Mouse (Mus musculus) olfactory bulb, adult 2 months (tissue): Measurements from ENCODE around the gene Rsad1. TPM values are rescaled to one million over a fixed set of nuclear protein-coding genes. Genes with fewer than 3 reads are reported as not detected.

Experiments used
- H3K27ac ChIP-seq: fragments of 200-500 bp; 2 replicates; pipeline ENCODE4 v1.5.1; 2012; ENCODE audit warnings: low read depth, low read length; ENCODE audit not compliant: insufficient read depth
- H3K4me1 ChIP-seq: fragments of 200-500 bp; 2 replicates; pipeline ENCODE4 v1.6.1; 2012; ENCODE audit warnings: low read length; ENCODE audit not compliant: control insufficient read depth, insufficient read depth
- H3K4me3 ChIP-seq: fragments of 200-500 bp; 2 replicates; pipeline ENCODE4 v1.5.1; 2012; ENCODE audit warnings: mild to moderate bottlenecking, low read depth, low read length, moderate library complexity; ENCODE audit not compliant: insufficient read depth
- CTCF ChIP-seq: fragments of 200-500 bp; IDR thresholded peaks from 2 replicates; pipeline ENCODE4 v1.5.1; 2012; ENCODE audit warnings: low read depth, mild to moderate bottlenecking, low read length, moderate library complexity; ENCODE audit not compliant: insufficient read depth
- POLR2A ChIP-seq: fragments of 200-500 bp; IDR thresholded peaks from 2 replicates; pipeline ENCODE4 v1.6.1; 2012; ENCODE audit warnings: mild to moderate bottlenecking, low read depth, low read length, moderate library complexity; ENCODE audit not compliant: insufficient read depth
- WGBS: fragments of 180-500 bp; shearing (Covaris S2); methylation state at CpG from one replicate; pipeline ENCODE4 v1.1.7; 2018; 5-methylcytosine and 5-hydroxymethylcytosine counted together
- polyA plus RNA-seq: library from polyadenylated mRNA; stranded (reverse); fragments of >200 nt; gene quantifications from 2 replicates; pipeline ENCODE4 v1.2.4, GENCODE M21; 2012; ENCODE audit warnings: low replicate concordance; ENCODE audit not compliant: missing spikeins, insufficient read depth, insufficient read length

Gene Rsad1
- polyA plus RNA-seq, result not detected in 2 replicates

- Histone ChIP-seq H3K27ac (peak within 1 kb of the TSS; percentile 93), H3K4me1 (peaks cover 12% of the 10 kb centered on the region), H3K4me3 (peak within 1 kb of the TSS; percentile 68)
- 2% methylated on average over 49 of the region's 49 CpGs for WGBS
- TF ChIP-seq POLR2A, result peak; percentile 57
- peak; percentile 98 for TF ChIP-seq CTCF
These were observed at the start of gene Rsad1 for GRCm38 (mm10) chr11:94548888-94549690. Gene Rsad1 (minus strand): TSS chr11:94549255.

GRCm38 (mm10) chr11:94598437-94599120 is 49.5 kb upstream of the Rsad1 start:
- WGBS, result 74% methylated on average over 6 of the region's 6 CpGs
- TF ChIP-seq POLR2A, result no peak
- Histone ChIP-seq H3K27ac (no peak overlapping the region), H3K4me3 (no peak overlapping the region), H3K4me1 (peaks cover 4% of the 10 kb centered on the region)

GRCm38 (mm10) chr11:94597319-94597718 is 48.3 kb upstream of the Rsad1 start:
- Histone ChIP-seq H3K4me3 (no peak overlapping the region), H3K4me1 (peaks cover 4% of the 10 kb centered on the region), H3K27ac (no peak overlapping the region)
- 46% methylated on average over 4 of the region's 4 CpGs for WGBS
- TF ChIP-seq CTCF (no peak), POLR2A (no peak)

GRCm38 (mm10) chr11:94596311-94596852 is 47.3 kb upstream of the Rsad1 start:
- Histone ChIP-seq H3K4me3 (no peak overlapping the region), H3K27ac (no peak overlapping the region), H3K4me1 (peaks cover 7% of the 10 kb centered on the region; the same call in 1 of the 2 replicates)
- 68% methylated on average over 7 of the region's 7 CpGs for WGBS
- TF ChIP-seq CTCF (no peak), POLR2A (no peak)

- TF ChIP-seq POLR2A (no peak), CTCF (no peak)
- Histone ChIP-seq H3K4me3 (no peak overlapping the region), H3K27ac (no peak overlapping the region), H3K4me1 (peaks cover 7% of the 10 kb centered on the region; the same call in 1 of the 2 replicates)
- 94% methylated on average over 6 of the region's 6 CpGs for WGBS
These were observed 38.5 kb upstream of the Rsad1 start for GRCm38 (mm10) chr11:94587511-94587910.

GRCm38 (mm10) chr11:94585091-94585490 is 36.0 kb upstream of the Rsad1 start:
- TF ChIP-seq POLR2A (no peak), CTCF (no peak)
- H3K4me1 ChIP-seq, result no peaks in the 10 kb centered on the region
- H3K4me3 ChIP-seq, result no peak overlapping the region
- 93% methylated on average over 9 of the region's 9 CpGs for WGBS
- H3K27ac ChIP-seq, result no peak overlapping the region

GRCm38 (mm10) chr11:94580111-94580740 is 31.2 kb upstream of the Rsad1 start:
- TF ChIP-seq CTCF (no peak), POLR2A (no peak)
- Histone ChIP-seq H3K27ac (no peak overlapping the region), H3K4me3 (no peak overlapping the region), H3K4me1 (no peaks in the 10 kb centered on the region)
- 92% methylated on average over 5 of the region's 5 CpGs for WGBS

GRCm38 (mm10) chr11:94576361-94576760 is 27.3 kb upstream of the Rsad1 start:
- no peak overlapping the region for H3K27ac ChIP-seq
- TF ChIP-seq POLR2A (no peak), CTCF (no peak)
- H3K4me3 ChIP-seq, result no peak overlapping the region
- no peaks in the 10 kb centered on the region for H3K4me1 ChIP-seq
- WGBS, result 69% methylated on average over 9 of the region's 9 CpGs

- Histone ChIP-seq H3K27ac (no peak overlapping the region), H3K4me1 (no peaks in the 10 kb centered on the region), H3K4me3 (no peak overlapping the region)
- TF ChIP-seq POLR2A (no peak), CTCF (no peak)
- 71% methylated on average over 2 of the region's 2 CpGs for WGBS
These were observed 26.0 kb upstream of the Rsad1 start for GRCm38 (mm10) chr11:94575036-94575435.

GRCm38 (mm10) chr11:94574560-94574959 is 25.5 kb upstream of the Rsad1 start:
- TF ChIP-seq POLR2A, result no peak
- TF ChIP-seq CTCF, result no peak

More at GRCm38 (mm10) chr11:94574560-94574959, 25.5 kb upstream of the Rsad1 start:
- no peaks in the 10 kb centered on the region for H3K4me1 ChIP-seq
- H3K27ac ChIP-seq, result no peak overlapping the region
- WGBS, result 28% methylated on average over 7 of the region's 7 CpGs
- H3K4me3 ChIP-seq, result no peak overlapping the region
